Mouse (Mus musculus): ENCODE measurements around the gene Cdpf1.
"Not testable (repeated sequence)": the region's sequence is repeated elsewhere in the genome, so short reads cannot be mapped to it uniquely, and the experiment has no call there.

Cdpf1 gene

DNA sequence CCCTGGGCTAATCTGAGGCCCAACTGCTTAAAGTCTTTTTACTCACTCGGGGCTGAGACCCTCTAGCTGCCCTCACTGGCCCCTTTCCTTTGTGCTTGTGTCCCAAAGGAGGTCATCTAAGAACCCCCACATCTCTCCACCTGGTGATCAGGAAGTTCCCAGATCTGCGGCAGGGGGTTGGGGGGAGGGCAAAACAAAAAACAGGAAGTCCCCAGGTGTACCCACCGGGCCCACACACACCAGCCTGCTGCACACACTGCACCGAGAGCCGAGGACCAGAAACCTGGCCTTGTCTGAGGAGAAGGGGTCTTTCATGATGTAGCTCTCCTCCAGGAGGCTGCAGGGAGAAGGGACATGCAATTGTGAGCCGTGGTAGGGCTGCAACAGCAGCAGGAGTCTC lies 3.5 kb downstream of the Cdpf1 start:
- DNase-seq (ENCODE audit: low spot score): no peak

DNA sequence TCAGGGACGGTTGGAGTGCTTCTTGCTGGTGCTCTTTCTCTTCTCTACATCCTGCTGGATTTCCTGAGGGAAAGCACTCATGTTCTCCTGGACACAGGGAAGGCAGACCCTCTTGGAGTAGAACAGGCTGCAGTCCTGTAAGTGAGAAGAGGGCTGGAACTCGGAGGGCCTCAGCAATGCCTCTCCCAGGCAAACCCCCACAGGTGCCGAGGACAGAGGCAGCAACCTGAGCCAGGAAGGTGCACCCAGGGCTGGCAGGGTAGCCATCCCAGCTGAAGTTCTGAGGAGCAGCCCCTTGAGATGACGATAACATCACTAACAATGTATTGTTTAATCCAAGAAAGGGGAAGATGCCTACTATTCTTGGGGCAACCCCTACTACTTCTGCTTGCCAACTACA lies 4.1 kb downstream of the Cdpf1 start:
- no peak for DNase-seq (ENCODE audit: low spot score)

DNA sequence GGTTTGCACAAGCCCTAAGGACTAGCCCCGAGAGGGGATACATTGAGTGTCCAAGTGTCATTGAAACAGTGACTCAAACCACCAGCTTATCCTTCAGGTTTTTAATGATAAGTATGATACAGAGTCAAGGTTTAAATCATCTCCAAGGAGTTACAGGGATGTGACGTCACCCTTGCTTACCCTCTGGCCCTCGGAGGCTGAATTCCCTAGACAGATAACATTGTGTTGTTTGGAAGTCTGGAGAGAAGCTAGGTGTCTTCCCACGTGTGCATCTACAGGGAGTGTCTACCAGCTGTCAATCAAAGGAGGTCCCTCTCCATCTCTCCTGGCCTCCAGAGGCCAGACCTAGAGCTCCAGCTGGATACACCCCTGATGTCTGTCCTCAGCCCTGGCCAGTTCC lies 4.6 kb downstream of the Cdpf1 start:
- DNase-seq (ENCODE audit: low spot score): no peak

DNA sequence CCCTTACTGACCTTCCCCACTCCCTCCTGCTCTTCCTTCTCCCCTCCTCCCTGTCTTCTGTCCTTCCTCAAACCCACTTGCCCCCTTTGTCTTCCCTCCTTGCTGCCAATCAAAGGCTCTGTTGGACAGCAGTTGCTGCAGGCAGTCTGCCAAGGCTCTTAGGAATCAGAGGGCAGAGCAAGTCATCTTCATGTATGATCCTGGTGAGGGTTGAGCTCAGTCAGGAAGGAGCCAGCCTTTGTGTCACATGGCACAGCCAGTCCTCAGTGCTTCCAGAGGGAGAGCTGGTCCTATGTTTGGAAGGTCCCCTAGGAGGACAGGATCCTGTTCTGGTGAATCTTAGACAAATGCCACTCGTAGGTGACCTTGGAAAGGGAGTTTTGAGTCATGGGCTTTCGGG lies 8.6 kb downstream of the Cdpf1 start:
- no peak for DNase-seq (ENCODE audit: low spot score)

DNA sequence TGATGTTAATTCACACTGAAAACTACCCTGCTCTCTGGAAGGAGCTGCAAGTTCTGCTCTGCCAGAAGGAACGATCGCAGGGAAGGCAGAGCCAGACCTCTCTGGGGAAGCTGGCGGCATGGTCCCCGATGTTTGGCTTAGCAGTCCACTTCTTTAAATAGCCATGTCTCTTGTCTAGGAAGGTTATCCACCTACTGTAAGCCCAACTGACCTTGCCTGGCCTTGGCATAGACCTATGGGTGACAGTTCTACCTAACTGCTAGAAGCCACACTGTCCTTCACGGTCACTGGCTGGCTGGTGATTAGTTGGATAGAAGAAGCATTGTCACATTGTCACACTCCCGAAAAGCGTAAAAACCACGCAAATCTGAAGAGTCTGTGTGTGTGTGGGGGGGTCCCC lies 12.8 kb downstream of the Cdpf1 start:
- no peak for DNase-seq (ENCODE audit: low spot score)

DNA sequence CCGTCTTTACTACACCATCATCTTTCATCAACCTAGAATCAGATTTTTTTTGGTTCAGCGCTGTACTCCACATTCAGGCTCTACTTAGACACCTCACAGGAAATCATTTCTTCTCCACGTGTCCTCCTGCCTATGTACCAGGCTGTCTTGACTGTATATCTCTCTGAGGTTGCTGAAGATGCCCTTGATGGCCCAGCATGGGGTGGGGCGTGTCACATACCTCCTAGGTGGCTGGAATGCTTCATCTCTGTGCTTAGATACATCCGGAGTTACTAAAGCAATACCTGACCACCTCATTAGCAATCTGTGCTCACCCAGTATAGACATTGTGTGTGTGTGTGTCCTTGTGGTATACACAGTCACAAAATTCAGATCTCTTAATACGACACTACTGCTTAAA lies 16.0 kb downstream of the Cdpf1 start:
- DNase-seq (ENCODE audit: low spot score): no peak

DNA sequence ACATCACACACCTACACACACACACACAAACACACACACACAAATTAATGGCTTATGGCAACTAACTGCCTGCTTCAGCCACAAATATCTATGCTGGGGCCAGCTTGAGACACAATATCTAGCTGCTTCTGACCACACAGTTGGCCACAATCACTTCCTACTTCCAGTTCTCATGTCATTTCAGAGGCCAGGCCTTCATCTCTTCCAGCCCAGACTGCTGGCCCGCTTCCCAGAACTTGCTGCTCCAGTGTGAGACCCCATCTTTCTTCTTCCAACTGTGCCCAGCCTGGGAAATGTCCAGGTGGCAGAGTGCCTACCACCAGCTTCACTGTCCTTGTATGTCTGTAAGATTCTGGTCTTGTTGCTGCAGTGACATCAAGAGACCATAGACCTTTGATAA lies 18.7 kb downstream of the Cdpf1 start:
- peak; percentile 23 for DNase-seq (ENCODE audit: low spot score)

DNA sequence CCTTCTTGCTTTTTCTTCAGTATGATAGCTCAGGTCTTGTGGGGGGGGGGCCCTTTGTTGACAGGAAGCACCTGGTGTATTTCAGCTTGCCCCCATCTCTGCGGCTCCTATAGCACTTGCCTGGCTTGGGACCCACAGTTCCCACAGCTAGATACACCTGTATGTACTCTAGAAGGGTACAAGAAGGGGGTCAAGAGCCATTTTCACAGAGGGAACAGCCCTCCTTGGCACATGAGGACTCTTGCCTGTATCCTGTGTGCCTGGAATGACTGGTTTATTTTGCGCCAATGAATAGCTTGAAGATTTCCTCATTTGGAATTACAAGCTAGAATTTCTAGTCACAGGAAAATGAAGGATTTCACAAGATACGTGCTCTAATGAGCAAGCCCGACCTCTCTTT lies 20.0 kb downstream of the Cdpf1 start:
- DNase-seq (ENCODE audit: low spot score): no peak

DNA sequence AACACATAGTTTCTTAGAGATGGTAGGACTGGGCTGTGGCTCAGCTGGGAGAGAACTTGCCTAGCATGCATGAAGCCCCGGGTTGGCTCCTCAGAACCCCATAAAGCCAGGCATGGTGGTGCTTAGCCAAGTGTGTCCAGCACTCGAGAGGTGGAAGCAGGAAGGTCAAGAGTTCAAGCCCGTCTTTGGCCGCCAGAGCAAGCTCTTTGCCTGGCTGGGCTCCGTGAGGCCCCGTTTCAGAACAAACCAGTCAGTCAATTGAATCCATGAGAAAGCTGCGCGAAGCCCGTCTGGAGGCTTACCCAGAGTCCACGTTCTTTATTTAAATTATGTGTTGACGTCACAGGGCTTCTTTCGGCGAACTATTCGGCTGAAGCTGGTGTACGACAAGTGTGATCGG lies 22.9 kb downstream of the Cdpf1 start:
- DNase-seq (ENCODE audit: low spot score): no peak

DNA sequence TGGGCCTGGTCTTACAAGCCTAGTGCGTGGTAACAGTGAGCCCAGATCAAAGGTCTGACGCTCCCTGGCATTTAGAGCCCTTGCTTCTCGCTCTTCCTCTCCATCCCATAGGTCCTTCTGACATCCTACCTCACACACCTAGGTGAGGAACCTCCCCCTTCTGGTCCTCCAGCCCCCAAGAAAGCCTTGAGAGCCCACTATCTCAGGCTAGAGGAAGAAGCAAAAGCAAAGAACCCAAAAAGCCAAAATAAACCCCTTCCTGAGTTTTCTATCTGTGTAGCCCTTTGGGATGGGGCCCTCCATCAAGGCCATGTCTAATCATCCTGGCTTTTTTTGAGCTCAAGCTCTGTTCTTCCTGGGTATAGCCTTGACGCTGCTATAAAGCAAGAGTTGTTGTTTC lies 23.4 kb downstream of the Cdpf1 start:
- no peak for DNase-seq (ENCODE audit: low spot score)

DNA sequence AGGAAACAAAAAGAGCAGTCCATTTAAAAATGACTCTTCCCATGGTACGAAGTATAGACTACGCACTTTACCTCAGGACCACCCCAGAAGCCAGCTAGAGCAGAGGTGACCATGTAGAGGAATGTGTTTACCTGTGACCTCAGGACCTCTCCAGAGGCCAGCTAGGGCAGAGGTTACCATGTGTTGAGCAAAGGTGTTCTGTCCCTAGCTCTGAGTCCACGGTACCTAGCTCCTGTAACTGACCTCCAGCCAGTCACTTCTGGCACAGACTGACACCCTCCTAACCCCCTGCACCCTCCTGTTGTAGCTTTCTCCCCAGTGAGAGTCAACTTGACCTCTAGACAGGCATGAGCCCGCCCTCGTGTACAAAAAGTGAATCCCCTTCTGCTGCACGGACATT lies 24.0 kb downstream of the Cdpf1 start:
- DNase-seq (ENCODE audit: low spot score): no peak

DNA sequence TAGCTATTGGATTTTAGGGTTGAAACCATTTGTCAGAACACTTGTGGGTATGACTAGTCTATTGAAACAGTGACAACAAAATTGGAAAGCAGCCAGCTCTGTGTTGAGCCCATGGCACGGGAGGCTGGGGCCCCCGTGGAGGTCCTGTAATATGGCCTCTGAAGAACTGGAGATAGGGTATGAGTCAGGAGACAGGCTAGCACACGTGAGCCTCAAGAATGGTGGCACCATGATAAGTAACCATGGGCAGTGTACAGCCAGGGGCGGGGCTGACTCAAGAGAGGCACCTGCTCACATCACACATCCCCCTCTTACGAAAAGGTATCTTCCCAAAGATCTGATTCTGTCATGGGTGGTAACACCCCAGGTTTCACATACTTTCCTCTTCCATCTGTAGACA lies 24.8 kb downstream of the Cdpf1 start:
- no peak for DNase-seq (ENCODE audit: low spot score)

DNA sequence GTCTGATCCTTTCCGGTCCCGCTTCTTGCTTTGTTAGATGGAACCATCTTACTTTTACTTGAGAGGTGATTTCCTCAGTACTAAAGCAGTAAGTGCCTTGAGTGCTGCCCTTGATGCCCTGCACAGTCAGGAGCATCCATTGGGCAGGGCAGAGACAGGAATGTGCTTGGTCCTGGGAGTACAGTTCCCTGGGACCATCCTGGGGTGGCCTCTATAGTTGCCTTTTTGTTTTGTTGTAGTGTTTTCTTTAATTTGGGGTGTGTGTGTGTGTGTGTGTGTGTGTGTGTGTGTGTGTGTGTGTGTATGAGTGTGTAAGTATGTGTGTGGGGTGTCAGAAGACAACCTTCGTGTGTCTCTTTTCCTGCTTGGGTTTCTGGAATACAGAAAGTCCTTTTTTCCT lies 27.2 kb downstream of the Cdpf1 start:
- DNase-seq (ENCODE audit: low spot score): no peak

DNA sequence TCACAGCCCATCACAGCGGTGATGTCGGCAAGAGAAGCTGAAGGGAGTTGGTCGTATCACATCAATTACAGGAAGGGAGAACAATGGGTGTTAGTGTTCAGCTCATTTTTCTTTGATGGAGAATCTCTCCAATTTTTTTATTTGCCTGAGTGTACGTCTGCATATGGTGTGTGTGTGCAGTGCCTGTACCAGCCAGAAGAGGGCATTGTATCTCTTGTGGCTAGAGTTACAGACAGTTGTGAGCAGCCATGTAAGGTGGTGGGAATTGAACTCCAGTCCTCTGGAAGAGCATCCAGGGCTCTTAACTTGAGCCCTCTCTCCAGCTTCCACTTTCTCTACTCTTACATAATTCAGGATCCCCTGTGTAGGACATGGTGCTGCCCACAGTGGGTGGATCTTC lies 28.4 kb downstream of the Cdpf1 start:
- no peak for DNase-seq (ENCODE audit: low spot score)

DNA sequence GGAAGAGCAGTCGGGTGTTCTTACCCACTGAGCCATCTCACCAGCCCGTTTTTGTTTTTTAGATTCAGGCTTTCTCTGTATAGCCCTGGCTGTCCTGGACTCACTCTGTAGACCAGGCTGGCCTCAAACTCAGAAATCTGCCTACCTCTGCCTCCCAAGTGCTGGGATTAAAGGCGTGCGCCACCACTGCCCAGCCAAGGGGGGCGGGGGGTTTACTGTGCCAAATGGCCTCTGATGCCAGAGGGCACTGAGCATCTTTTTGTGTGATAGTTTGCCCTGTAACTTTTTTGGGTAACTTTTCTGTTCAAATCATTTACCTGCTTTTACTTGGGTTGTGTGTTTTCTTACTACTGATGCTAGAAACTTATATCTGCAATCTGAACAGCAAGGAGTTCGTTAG lies 32.6 kb downstream of the Cdpf1 start:
- DNase-seq (ENCODE audit: low spot score): not testable (repeated sequence)

DNA sequence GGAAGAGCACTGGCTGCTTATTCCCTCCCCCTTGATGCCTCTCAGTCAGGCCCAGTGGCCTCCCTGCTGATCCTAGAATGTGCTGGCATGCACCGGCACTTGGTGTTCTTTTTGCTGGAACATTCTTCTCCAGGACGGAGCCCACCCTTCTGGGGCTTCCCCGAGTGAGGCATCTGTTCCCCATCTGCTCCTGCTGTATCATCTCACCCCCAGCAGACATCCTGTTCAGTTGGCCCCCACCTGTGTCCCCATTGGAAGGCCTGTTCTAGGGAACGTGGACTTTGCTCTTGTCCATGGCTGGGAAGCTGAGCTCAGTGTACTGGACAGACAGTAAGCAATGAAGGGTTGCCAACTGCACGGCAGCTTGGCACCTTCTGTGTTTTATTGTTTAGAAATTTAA lies 34.7 kb downstream of the Cdpf1 start:
- peak; percentile 54 for DNase-seq (ENCODE audit: low spot score)

DNA sequence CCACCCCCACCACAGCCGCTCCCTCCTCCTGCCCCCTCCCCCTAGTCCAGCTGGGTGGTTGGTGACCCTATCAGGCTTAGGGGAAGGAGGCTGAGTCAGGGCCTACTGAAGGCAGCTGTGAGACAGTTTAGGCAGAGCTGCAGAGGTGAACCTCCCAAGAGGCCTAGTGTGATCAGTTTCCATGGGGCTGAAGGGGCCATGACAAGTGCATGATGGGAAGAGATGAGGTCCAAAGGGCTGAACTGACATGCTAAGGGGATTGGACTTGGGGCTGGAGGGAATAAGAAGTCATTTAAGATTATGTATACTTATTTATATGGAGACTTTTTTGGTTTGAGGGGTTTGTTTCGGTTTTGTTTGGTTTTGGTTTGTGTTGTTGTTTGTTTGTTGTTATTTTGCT lies 35.3 kb downstream of the Cdpf1 start:
- DNase-seq (ENCODE audit: low spot score): no peak

DNA sequence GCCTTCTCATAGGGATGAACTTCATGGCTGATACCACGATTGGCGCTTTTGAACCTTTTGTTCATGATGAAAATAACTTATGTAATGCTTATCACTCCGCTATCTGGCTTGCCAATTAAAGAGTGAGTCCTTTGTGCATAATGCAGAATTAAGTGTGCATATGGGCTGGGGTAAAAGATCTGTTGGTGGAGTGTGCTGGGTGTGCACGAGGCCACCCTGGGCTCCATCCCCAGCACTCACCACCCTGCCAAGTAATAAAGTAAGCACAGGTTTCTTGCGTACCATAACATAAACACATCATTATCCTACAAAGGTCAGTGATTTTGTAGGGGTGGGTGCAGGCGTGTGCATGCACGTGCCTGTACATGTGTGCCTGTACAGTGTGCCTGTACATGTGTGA lies 36.5 kb downstream of the Cdpf1 start:
- peak; percentile 36 for DNase-seq (ENCODE audit: low spot score)

DNA sequence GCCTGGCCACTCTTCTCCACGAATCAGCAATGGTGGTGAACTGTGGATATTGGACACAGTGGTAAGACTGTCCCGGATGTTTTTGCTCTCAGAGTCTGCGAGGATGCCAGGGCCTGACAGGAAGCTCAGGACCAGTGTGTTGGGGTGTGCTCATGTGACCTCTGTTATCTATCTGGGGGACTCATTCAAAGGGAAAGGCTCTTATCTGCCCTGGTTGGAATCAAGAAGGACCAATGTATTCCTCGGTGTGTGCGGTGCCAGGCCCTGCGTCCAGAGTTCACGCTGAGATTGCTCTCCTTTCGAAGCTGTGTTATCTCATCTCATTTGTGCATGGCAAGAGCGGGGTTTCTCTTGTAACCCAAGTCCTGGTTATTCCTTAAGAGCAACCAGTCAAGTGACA lies 37.1 kb downstream of the Cdpf1 start:
- no peak for DNase-seq (ENCODE audit: low spot score)

DNA sequence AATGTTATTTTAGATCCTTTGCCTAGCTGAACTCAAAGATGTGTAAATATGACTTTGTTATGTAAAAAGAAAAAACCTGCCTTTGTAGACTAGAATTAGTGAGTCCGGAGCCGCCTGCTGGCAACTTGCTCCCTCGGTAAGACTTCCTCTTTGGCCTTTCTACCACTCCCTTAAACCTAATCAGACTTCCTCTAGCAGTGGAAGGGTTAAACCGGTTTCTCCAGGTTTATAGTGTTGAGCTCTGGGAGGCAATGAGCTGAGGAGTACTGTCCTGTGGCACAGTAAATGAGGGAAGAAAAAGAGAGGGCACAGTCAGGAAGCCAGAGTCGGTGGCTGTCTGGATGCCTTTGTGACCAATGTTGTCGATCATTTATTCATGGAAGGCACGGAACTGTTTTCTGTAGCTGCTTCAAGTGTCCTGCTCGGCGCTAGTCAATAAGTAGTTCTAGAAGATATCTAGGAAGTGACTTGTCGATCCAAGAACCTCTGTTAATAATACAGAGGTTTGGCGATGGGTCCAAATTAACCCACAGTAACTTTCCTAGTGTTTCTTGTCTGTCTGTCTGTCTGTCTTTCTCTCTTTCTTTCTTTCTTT lies 39.3 kb downstream of the Cdpf1 start:
- DNase-seq (ENCODE audit: low spot score): no peak

DNA sequence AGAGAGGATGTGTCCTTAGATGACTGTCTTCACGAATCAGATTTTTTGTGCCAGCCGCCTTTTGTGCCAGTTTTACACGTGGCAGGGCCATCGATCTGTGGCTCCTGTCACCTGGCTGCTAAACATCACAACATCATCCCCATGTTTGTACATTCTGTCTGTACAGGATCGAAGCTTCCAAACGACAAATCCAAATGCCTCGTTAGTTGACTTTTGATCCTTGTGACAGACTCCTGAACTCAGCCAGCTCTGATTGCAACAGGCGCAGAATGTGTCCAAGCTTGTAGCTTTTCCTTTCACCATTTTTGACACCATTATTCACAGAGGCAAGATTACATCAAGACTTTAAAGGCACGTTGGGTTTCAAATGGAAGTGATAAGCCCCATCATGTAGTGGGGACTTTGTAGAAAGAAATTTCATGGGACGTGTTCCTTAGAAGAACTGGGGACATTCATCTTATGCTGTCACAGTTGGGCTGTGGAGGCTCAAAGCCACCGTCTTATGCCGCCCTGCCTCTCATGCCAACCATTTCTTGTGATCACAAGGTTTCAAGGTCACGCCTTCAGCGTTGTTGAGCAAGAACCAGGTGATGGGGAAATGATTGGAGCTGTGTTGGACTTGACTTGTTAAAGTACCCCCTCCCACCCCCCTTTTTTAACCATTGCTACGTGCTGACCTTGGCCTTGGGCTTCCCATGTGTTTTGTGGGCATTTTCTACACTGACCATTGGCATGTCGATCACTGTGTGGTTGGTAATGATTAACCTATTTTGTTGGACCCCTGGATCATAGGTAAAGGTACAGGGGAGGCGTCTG lies 40.0 kb downstream of the Cdpf1 start:
- no peak for DNase-seq (ENCODE audit: low spot score)

DNA sequence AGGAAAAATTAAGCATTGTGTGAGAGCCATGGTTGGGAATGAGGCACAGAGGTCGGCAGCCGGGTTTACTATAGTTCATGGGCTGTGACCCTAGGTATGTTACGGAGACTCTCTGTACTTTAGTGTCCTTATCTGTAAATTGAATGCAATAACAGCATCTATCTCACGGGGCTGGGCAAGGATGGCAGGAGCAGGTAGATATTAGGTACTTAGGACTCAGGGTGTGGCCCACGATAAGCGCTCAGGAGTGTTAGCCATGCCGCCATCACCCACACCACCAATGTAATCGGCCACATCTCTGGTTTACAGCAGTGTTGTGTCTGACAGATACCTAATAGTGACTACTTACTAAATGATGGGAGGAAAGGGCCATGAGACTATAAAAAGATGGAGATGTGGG lies 42.5 kb downstream of the Cdpf1 start:
- DNase-seq (ENCODE audit: low spot score): no peak

DNA sequence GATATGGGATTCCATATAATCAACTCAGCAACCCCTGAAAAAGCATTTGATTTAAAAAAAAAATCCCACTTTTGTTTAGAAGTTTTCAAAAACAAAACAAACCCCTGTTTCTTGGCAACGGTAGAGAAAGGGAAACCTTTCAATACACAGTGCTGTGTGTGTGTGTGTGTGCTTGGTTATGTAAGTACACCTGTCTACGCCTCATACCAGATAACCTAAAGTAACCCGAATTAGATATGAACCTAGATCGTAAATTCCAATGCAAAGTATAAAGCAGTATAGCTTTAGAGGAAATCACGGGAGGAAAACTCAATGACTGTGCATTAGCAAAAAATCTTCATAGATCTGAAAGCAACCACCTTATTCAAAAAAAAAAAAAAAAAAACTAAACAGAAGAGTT lies 44.8 kb downstream of the Cdpf1 start:
- no peak for DNase-seq (ENCODE audit: low spot score)

DNA sequence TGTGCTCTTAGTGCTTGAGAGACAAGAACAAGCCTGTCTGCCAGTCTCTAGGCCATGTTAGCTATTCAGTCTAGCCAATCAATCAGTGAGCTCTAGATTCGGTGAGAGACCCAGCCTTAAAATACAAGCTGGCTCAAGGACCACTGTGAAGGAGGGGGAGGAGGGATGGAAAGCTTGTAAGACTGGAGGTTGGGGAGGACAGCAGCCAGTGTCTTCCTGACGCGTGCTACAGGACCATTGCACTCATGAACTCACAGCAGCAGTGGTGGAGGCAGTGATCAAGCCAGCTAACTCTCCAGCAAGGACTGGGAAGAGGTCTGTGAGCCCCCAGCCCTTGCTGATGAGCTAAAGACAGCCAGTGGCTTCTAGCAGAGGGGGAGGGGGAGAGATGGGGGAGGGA lies 46.5 kb downstream of the Cdpf1 start:
- DNase-seq (ENCODE audit: low spot score): no peak
